Mouse (Mus musculus): Measurements from ENCODE around the gene Rela. TPM values are rescaled to one million over a fixed set of nuclear protein-coding genes. Genes with fewer than 3 reads are reported as not detected.

Gene Rela
- polyA plus RNA-seq, 1 experiment from 2014 or later, result 42.6 TPM

GRCm38 (mm10) chr19:5692086-5692912 is 55.0 kb downstream of the Rela start:
- no peak for TF ChIP-seq CTCF (IDR thresholded peaks at IDR 0.05; ENCODE audit: low read depth)
- DNase-seq (ENCODE audit: low spot score) (peak; percentile 73), ATAC-seq (replicated peaks; ENCODE audit: low FRiP score, low read depth) (no peak)
- H3K4me2 ChIP-seq (ENCODE audit: low read length), result peak overlapping the region; percentile 100
- peaks cover 33% of the 10 kb centered on the region for H3K36me3 ChIP-seq (ENCODE audit: insufficient read depth, low read length)
- WGBS, result 45% methylated on average over 10 of the region's 10 CpGs
- H3K9me3 ChIP-seq (replicated peaks; ENCODE audit: low read length), result no peaks in the 10 kb centered on the region
- peak overlapping the region; percentile 96 for H3K27ac ChIP-seq
- H3K9ac ChIP-seq (ENCODE audit: low read depth, low read length), result peak overlapping the region; percentile 86
- H3K4me3 ChIP-seq (replicated peaks; ENCODE audit: low read depth, low read length), result peak overlapping the region; percentile 92
- no peaks in the 10 kb centered on the region for H3K27me3 ChIP-seq (ENCODE audit: insufficient read depth, low read length)
- peaks cover 31% of the 10 kb centered on the region for H3K4me1 ChIP-seq (replicated peaks; ENCODE audit: insufficient read depth, low read length)

- H3K27me3 ChIP-seq (ENCODE audit: insufficient read depth, low read length), result no peaks in the 10 kb centered on the region
- peak overlapping the region; percentile 86 for H3K9ac ChIP-seq (ENCODE audit: low read depth, low read length)
- peak overlapping the region; percentile 96 for H3K27ac ChIP-seq
- H3K4me3 ChIP-seq (replicated peaks; ENCODE audit: low read depth, low read length), result peak overlapping the region; percentile 92
- DNase-seq (ENCODE audit: low spot score) (no peak), ATAC-seq (replicated peaks; ENCODE audit: low FRiP score, low read depth) (no peak)
- H3K36me3 ChIP-seq (ENCODE audit: insufficient read depth, low read length), result peaks cover 40% of the 10 kb centered on the region
- TF ChIP-seq CTCF (IDR thresholded peaks at IDR 0.05; ENCODE audit: low read depth), result no peak
- H3K4me1 ChIP-seq (replicated peaks; ENCODE audit: insufficient read depth, low read length), result peaks cover 28% of the 10 kb centered on the region
- peak overlapping the region; percentile 100 for H3K4me2 ChIP-seq (ENCODE audit: low read length)
- WGBS, result 54% methylated on average over 10 of the region's 10 CpGs
- no peaks in the 10 kb centered on the region for H3K9me3 ChIP-seq (replicated peaks; ENCODE audit: low read length)
These were observed 55.7 kb downstream of the Rela start for GRCm38 (mm10) chr19:5692913-5693396.

- no peak overlapping the region for H3K4me3 ChIP-seq (replicated peaks; ENCODE audit: low read depth, low read length)
- no peak for ATAC-seq (replicated peaks; ENCODE audit: low FRiP score, low read depth)
- H3K9ac ChIP-seq (ENCODE audit: low read depth, low read length), result no peak overlapping the region; the same call in 1 of the 2 replicates
- WGBS, result 79% methylated on average over 6 of the region's 6 CpGs
- H3K27ac ChIP-seq, result no peak overlapping the region
- peaks cover 47% of the 10 kb centered on the region for H3K36me3 ChIP-seq (ENCODE audit: insufficient read depth, low read length)
- H3K4me2 ChIP-seq (ENCODE audit: low read length), result peak overlapping the region; percentile 100; the same call in 1 of the 2 replicates
- no peak for DNase-seq (ENCODE audit: low spot score)
- no peaks in the 10 kb centered on the region for H3K27me3 ChIP-seq (ENCODE audit: insufficient read depth, low read length)
- TF ChIP-seq CTCF (IDR thresholded peaks at IDR 0.05; ENCODE audit: low read depth), result no peak
- peaks cover 28% of the 10 kb centered on the region for H3K4me1 ChIP-seq (replicated peaks; ENCODE audit: insufficient read depth, low read length)
- no peaks in the 10 kb centered on the region for H3K9me3 ChIP-seq (replicated peaks; ENCODE audit: low read length)
These were observed 56.5 kb downstream of the Rela start for GRCm38 (mm10) chr19:5693801-5694200.

GRCm38 (mm10) chr19:5695849-5696462 is 58.7 kb downstream of the Rela start:
- no peak overlapping the region for H3K9ac ChIP-seq (ENCODE audit: low read depth, low read length)
- no peak overlapping the region for H3K4me2 ChIP-seq (ENCODE audit: low read length)
- H3K4me1 ChIP-seq (replicated peaks; ENCODE audit: insufficient read depth, low read length), result peaks cover 21% of the 10 kb centered on the region
- H3K9me3 ChIP-seq (replicated peaks; ENCODE audit: low read length), result no peaks in the 10 kb centered on the region
- DNase-seq (ENCODE audit: low spot score) (peak; percentile 44), ATAC-seq (replicated peaks; ENCODE audit: low FRiP score, low read depth) (peak; percentile 62)
- no peak for TF ChIP-seq CTCF (IDR thresholded peaks at IDR 0.05; ENCODE audit: low read depth)
- WGBS, result 30% methylated on average over 41 of the region's 41 CpGs
- peaks cover 62% of the 10 kb centered on the region for H3K36me3 ChIP-seq (ENCODE audit: insufficient read depth, low read length)
- H3K4me3 ChIP-seq (replicated peaks; ENCODE audit: low read depth, low read length), result no peak overlapping the region
- no peak overlapping the region for H3K27ac ChIP-seq
- no peaks in the 10 kb centered on the region for H3K27me3 ChIP-seq (ENCODE audit: insufficient read depth, low read length)

Small RNAs within 50 kb of the gene (microRNA-seq; reads per million reads assigned to microRNA genes)
- gene Mir6987, result not detected

Other genes with a start within 250 kb of the Rela start
- 56.1 and 57.8 TPM in 2 replicates for gene Sart1, start 248.8 kb upstream of the Rela start, polyA plus RNA-seq (2015; fragmentation: Nextera tagmentation; extraction: Ambion mirVana)
- 0.31 and 0.39 TPM in 2 replicates for gene Tsga10ip, start 235.0 kb upstream of the Rela start, polyA plus RNA-seq (2015; fragmentation: Nextera tagmentation; extraction: Ambion mirVana)
- 237 and 246 TPM in 2 replicates for gene Drap1, start 212.5 kb upstream of the Rela start, polyA plus RNA-seq (2015; fragmentation: Nextera tagmentation; extraction: Ambion mirVana)
- gene AI837181, start 212.3 kb upstream of the Rela start, polyA plus RNA-seq (2015; fragmentation: Nextera tagmentation; extraction: Ambion mirVana), result 55.7 and 55.8 TPM in 2 replicates
- gene Fosl1, start 189.9 kb upstream of the Rela start, polyA plus RNA-seq (2015; fragmentation: Nextera tagmentation; extraction: Ambion mirVana), result 0.32 TPM in 1 of 2 replicates, not detected in the other
- gene Ccdc85b, start 179.6 kb upstream of the Rela start, polyA plus RNA-seq (2015; fragmentation: Nextera tagmentation; extraction: Ambion mirVana), result 12.2 and 15.6 TPM in 2 replicates
- 141 and 150 TPM in 2 replicates for gene Fibp, start 176.9 kb upstream of the Rela start, polyA plus RNA-seq (2015; fragmentation: Nextera tagmentation; extraction: Ambion mirVana)
- 0.79 and 1.2 TPM in 2 replicates for gene Ctsw, start 169.0 kb upstream of the Rela start, polyA plus RNA-seq (2015; fragmentation: Nextera tagmentation; extraction: Ambion mirVana)
- gene Efemp2, start 163.5 kb upstream of the Rela start, polyA plus RNA-seq (2015; fragmentation: Nextera tagmentation; extraction: Ambion mirVana), result 126 and 140 TPM in 2 replicates
- gene Mus81, start 149.1 kb upstream of the Rela start, polyA plus RNA-seq (2015; fragmentation: Nextera tagmentation; extraction: Ambion mirVana), result 31.3 and 31.8 TPM in 2 replicates
- gene Cfl1, start 147.0 kb upstream of the Rela start, polyA plus RNA-seq (2015; fragmentation: Nextera tagmentation; extraction: Ambion mirVana), result 2,170 and 2,281 TPM in 2 replicates
- 0.13 TPM in 1 of 2 replicates, not detected in the other for gene 1700020D05Rik, start 133.7 kb upstream of the Rela start, polyA plus RNA-seq (2015; fragmentation: Nextera tagmentation; extraction: Ambion mirVana)
- gene Snx32, start 126.9 kb upstream of the Rela start, polyA plus RNA-seq (2015; fragmentation: Nextera tagmentation; extraction: Ambion mirVana), result 7.6 and 8.0 TPM in 2 replicates
- 12.3 and 13.7 TPM in 2 replicates for gene Ovol1, start 76.8 kb upstream of the Rela start, polyA plus RNA-seq (2015; fragmentation: Nextera tagmentation; extraction: Ambion mirVana)
- gene Ap5b1, start 69.5 kb upstream of the Rela start, polyA plus RNA-seq (2015; fragmentation: Nextera tagmentation; extraction: Ambion mirVana), result 7.1 and 7.2 TPM in 2 replicates
- gene Rnaseh2c, start 35.6 kb upstream of the Rela start, polyA plus RNA-seq (2015; fragmentation: Nextera tagmentation; extraction: Ambion mirVana), result 107 and 128 TPM in 2 replicates
- gene Kat5, start 27.2 kb upstream of the Rela start, polyA plus RNA-seq (2015; fragmentation: Nextera tagmentation; extraction: Ambion mirVana), result 54.0 and 56.5 TPM in 2 replicates
- 22.5 and 26.2 TPM in 2 replicates for gene Sipa1, start 26.2 kb downstream of the Rela start, polyA plus RNA-seq (2015; fragmentation: Nextera tagmentation; extraction: Ambion mirVana)
- 35.4 and 39.8 TPM in 2 replicates for gene Map3k11, start 51.3 kb downstream of the Rela start, polyA plus RNA-seq (2015; fragmentation: Nextera tagmentation; extraction: Ambion mirVana)
- 14.8 and 15.0 TPM in 2 replicates for gene Pcnx3, start 51.4 kb downstream of the Rela start, polyA plus RNA-seq (2015; fragmentation: Nextera tagmentation; extraction: Ambion mirVana)
- gene Kcnk7, start 66.9 kb downstream of the Rela start, polyA plus RNA-seq (2015; fragmentation: Nextera tagmentation; extraction: Ambion mirVana), result 0.32 and 0.33 TPM in 2 replicates
- 14.3 and 15.0 TPM in 2 replicates for gene Ehbp1l1, start 88.8 kb downstream of the Rela start, polyA plus RNA-seq (2015; fragmentation: Nextera tagmentation; extraction: Ambion mirVana)
- 91.0 and 92.7 TPM in 2 replicates for gene Fam89b, start 92.2 kb downstream of the Rela start, polyA plus RNA-seq (2015; fragmentation: Nextera tagmentation; extraction: Ambion mirVana)
- 22.3 and 23.9 TPM in 2 replicates for gene Ltbp3, start 103.4 kb downstream of the Rela start, polyA plus RNA-seq (2015; fragmentation: Nextera tagmentation; extraction: Ambion mirVana)
- 63.5 and 65.1 TPM in 2 replicates for gene Scyl1, start 133.9 kb downstream of the Rela start, polyA plus RNA-seq (2015; fragmentation: Nextera tagmentation; extraction: Ambion mirVana)
- gene Frmd8, start 237.8 kb downstream of the Rela start, polyA plus RNA-seq (2015; fragmentation: Nextera tagmentation; extraction: Ambion mirVana), result 31.6 and 35.9 TPM in 2 replicates
- 19.9 and 24.5 TPM in 2 replicates for gene Slc25a45, start 240.3 kb downstream of the Rela start, polyA plus RNA-seq (2015; fragmentation: Nextera tagmentation; extraction: Ambion mirVana)

All from kidney, postnatal 0 days (tissue).